Mouse (Mus musculus): ENCODE results near the gene Usp32.

DNA sequence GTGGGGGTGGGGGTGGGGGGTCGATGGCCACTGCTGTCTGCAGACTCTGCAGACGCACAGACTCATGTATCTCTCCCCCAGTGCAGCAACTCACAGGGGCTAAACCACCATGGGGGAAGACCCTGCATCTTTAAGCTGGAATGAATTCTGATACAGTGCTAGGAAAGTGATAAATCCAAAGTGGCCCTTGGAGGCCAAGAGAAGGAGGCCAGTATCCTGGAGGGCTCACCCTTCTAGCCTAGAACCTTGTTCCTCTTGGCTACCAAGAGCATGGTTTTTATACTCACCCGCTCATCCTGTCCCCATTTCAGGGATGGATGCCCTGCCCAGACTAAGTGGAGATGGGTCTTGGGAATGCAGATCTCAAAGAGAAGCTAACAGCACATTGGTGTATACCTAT lies 179.7 kb downstream of the Usp32 start:
- TF ChIP-seq CTCF (IDR thresholded peaks at IDR 0.05; ENCODE audit: low read depth, low read length) (no peak), GATA1 (IDR thresholded peaks at IDR 0.05; ENCODE audit: borderline replicate concordance, low read length) (no peak), POLR2AphosphoS5 (IDR thresholded peaks at IDR 0.05; ENCODE audit: insufficient replicate concordance, low read depth, low read length) (no peak), GATA2 (IDR thresholded peaks at IDR 0.05; ENCODE audit: borderline replicate concordance, low read depth, low read length) (no peak)
